Mouse (Mus musculus): ENCODE measurements at regions not wholly inside any gene's neighbourhood (a gene's known extent, or its start where the extent isn't known, plus 50 kb on each side); places are given as distances from the start of the nearest gene placed in this dataset.

DNA sequence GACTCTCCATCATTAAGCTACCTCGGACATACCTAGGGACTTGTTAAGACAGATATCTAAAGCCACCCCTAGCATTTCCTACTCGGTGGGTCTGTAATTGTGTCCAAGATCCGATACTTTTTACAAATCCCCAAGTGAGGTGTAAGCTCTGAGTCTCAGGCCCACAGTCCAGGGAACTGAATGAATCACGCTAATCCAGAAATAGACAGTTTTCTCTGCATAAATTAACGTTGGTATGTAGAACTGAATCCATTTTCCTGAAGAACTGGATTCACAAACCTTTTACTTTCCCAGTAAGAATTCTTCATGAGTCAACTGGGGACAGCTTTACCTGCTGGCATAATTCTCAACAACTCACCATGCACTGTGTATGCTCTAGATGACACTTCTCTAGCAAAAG, 97.1 kb downstream of the Rbm43 start:
- intact Hi-C loops (cut with DNase I) = no loop called here
- DNase-seq = no peak
- H3K4me3 ChIP-seq = no peak overlapping the region
- H3K27ac ChIP-seq = no peak overlapping the region
- no peak for TF ChIP-seq CTCF (IDR thresholded peaks at IDR 0.05)

DNA sequence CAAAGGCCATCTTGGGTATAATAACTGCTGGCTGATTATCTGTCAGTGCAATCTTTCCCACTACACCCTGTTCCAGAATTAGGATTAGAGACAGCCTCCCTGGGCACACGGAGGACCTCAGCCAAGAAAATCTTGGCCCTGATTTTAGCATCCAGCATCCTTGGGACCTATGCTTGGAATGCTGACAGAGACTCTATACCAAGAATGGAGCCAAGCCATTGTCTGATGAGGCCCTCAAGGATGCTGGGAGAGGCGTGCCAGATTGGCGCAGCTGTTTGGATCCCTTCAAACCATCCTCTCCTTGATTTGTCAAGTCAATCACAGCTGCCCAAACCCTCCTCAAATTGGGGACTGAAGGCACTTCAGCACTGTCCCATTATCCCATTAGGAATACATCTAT, 94.2 kb downstream of the Rbm43 start:
- Histone ChIP-seq H3K27ac (no peak overlapping the region), H3K4me3 (no peak overlapping the region)
- no peak for TF ChIP-seq CTCF (IDR thresholded peaks at IDR 0.05)
- DNase-seq = no peak
- intact Hi-C loops (cut with DNase I) = no loop called here

DNA sequence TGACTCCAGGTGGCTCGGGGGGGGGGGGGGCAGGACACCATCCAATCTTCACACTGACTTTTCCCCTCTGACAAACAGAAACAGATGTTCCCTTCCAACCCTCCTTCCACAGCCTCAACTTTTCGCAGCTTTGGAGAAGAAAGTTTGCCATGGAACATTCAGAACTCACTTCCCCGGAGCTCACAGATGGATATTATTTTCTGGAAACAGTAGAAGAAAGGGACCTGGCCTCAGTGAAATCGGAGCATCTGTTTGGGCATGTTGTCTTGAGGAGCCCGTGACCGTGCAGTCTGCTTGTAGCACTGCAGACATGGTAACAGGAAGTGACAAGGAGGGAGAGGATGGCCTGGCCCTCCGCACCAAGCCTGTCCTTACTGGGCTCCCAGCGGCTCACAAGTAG, 90.1 kb downstream of the Rbm43 start:
- Histone ChIP-seq H3K4me3 (no peak overlapping the region), H3K27ac (peak overlapping the region; percentile 66)
- TF ChIP-seq CTCF (IDR thresholded peaks at IDR 0.05) = no peak
- peak; percentile 36 for DNase-seq
- intact Hi-C loops (cut with DNase I) = no loop called here

DNA sequence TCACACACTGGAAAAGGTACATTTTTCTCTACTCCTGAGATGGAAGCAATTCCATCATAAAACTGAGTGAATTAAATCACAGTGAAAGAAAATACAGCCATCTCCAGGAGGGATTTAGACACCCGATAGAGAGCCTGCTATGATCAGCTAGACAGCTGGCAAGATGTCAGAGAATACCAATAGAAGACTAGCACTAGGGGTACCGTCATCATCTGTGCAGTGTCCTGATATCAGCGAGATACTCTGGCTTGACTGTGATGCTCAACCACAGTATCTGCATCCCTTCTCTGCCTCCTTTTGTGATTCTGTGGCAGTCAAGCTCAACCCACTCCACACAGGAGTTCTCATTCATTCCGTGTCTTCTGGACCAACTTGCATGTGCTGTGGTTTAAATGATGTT, 87.4 kb downstream of the Rbm43 start:
- H3K27ac ChIP-seq = no peak overlapping the region
- TF ChIP-seq CTCF (IDR thresholded peaks at IDR 0.05) = no peak

DNA sequence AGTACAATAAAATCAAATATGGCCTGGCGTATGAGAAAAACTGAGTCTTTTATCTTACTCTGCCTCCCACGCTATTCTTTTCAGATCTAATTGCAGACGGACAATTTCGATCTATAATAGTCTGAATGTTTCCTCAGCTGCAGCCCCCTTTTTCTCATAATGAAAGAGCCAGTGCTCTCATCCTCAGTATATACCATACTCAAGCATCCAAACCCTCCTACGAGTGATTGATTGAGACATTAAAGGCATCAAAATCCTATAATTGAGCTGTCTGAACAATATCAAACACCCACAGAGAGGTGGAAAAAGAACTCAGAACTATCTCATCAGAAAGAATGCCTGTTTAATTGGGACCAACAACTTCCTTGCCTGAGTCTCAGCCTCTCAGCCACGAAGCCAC, 87.0 kb downstream of the Rbm43 start:
- DNase-seq = no peak
- no peak overlapping the region for H3K27ac ChIP-seq
- intact Hi-C loops (cut with DNase I) = no loop called here
- no peak overlapping the region for H3K4me3 ChIP-seq
- no peak for TF ChIP-seq CTCF (IDR thresholded peaks at IDR 0.05)

More for the DNA sequence above, 87.4 kb downstream of the Rbm43 start:
- H3K4me3 ChIP-seq = no peak overlapping the region
- intact Hi-C loops (cut with DNase I) = no loop called here
- no peak for DNase-seq

DNA sequence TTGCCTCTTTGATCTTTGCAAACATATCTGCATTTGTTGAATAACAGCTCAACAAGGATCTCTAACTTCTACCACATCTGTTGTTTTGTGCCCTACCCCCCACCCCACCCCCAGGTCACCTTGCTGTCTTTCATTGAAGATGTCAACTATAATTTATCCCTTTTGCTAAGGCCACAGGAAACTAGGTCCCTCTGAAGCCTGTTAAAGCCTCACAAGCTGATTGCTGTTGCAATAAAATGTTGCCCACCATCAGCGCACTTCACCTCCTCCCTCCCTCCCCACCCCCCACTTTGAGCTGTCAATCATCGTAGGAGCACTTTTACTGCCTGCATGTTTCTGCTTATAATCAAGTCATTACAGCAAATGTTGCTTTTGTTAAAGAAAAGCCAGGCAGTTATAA, 86.5 kb downstream of the Rbm43 start:
- DNase-seq = no peak
- H3K27ac ChIP-seq = no peak overlapping the region
- no peak overlapping the region for H3K4me3 ChIP-seq
- intact Hi-C loops (cut with DNase I) = no loop called here
- TF ChIP-seq CTCF (IDR thresholded peaks at IDR 0.05) = no peak

DNA sequence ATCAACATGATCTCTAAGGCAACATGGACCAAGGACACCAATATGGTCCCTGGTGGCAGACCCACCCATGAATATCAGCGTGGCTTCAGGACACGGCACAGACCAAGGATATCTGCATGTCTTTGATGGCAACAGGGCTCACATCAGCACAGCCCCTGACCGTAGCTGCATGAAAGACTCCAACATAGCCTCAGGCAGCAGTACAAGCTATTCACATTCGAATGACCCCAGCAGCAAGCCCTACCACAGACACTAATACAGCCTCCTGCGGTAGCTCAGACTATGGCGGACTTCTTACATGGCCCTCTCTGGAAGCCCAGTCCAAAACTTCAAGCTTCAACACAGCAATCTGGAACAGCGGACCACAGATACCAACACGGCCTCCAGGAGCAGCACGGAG, 84.4 kb downstream of the Rbm43 start:
- intact Hi-C loops (cut with DNase I) = no loop called here
- H3K27ac ChIP-seq = no peak overlapping the region
- no peak overlapping the region for H3K4me3 ChIP-seq
- no peak for TF ChIP-seq CTCF (IDR thresholded peaks at IDR 0.05)
- no peak for DNase-seq

DNA sequence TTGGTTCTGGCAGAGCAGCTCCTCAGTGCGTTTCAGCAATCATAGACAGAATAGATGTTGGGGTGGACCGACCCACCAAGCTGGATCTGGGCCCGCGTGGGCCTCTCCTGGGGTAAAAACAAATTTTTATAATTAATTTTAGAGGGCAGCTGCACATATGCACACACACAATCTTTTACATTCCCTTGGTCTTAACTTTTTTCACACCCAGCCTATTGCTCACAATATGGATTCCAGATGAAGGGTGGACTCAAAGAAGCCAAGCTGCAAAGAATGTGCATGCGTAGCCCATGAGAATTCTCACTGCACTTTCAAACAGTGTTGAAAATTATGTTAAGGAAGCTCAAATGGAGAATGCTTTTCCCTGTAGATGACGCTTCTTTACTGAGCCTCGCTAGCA, 83.3 kb downstream of the Rbm43 start:
- H3K27ac ChIP-seq = no peak overlapping the region
- intact Hi-C loops (cut with DNase I) = no loop called here
- no peak for TF ChIP-seq CTCF (IDR thresholded peaks at IDR 0.05)
- DNase-seq = no peak
- no peak overlapping the region for H3K4me3 ChIP-seq

DNA sequence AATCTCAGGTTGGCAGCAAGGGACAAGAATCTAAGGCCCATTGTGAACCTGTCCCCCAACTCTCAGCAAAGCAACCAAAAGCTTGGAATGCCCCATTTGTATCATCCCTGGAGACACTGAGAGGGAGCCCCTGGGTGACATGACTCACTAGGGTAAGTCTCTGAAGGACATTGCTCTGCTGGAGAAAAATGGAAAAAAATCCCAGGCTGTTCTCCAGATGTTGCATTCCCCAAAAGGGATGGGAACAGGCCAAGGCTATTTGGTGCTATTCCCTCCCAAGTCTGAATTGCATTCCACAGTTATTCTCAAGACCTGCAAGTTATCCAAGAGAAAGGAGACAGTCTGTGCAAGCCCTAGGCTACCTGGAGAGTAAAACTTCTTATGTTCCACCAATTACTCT, 77.7 kb downstream of the Rbm43 start:
- no peak for TF ChIP-seq CTCF (IDR thresholded peaks at IDR 0.05)
- Histone ChIP-seq H3K27ac (no peak overlapping the region), H3K4me3 (no peak overlapping the region)
- intact Hi-C loops (cut with DNase I) = no loop called here
- DNase-seq = peak; percentile 22

DNA sequence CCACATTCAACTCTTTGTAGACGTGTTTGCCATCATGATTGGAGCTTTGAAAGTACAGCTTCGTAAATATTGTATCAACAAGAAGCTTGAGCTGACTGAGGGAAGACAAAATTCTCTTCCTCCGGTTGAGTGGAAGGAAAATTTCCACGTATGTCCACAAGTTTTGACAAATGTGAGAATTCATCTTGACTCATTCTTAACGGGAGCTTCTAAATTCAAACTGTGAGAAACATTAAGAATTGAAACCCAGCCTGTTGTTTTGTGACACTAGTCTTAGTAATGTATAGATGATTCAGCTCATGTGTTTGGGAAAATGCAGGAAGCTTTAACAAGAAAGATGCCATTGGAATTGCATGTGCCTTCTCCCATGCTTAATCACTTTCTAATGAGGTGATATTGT, 68.9 kb downstream of the Rbm43 start:
- intact Hi-C loops (cut with DNase I) = no loop called here
- DNase-seq = no peak
- Histone ChIP-seq H3K27ac (no peak overlapping the region), H3K4me3 (no peak overlapping the region)
- TF ChIP-seq CTCF (IDR thresholded peaks at IDR 0.05) = no peak

DNA sequence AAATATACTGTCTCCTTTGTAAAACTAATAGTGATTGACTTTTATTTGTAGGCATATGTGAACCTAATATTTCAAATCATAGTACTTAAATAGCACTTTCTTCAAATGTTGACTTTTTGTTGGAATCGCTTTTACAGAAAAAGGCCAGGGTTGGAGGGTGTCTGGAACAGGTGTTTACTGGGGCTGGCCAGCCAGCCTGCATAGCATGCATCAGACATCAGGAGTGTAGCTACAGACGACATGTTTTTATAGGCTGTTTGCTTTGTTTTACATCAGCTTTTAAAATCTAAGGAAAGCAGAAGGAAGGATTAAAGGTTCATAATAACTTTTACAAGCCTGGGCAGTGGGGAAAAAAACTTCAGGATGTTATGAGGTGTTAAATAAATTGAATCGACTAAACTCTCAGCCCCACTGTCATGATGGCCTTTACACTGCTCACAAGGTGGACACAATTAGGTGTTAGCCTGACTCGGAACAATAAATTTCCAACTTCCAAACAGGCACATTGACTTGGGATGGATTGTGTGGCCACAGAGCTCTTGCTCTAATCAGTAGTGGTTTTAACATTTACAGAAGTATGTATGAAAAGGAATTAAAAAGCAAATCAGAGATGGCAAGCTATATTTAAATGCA, 66.0 kb downstream of the Rbm43 start:
- H3K27ac ChIP-seq = no peak overlapping the region
- no peak for DNase-seq

DNA sequence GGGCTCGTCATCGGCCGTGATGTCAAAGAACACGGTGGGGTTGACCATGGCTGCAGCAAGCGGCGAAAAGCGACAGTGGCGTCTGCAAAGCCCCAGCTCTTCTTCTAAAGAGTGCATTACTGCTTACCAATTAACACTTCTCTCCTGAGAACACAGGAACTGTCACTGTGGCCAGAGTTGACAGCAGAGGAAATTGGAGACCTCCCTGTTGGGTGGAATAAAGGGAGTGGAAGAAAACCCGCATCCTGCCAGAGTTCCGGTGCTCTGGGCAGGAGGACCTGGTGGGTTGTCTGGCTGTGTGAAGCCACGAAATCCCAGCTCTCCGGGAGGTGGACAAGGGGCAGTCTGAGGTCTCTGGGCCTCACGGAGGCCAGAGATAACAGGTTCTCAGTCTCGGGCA, 63.4 kb downstream of the Rbm43 start:
- DNase-seq = no peak
- Histone ChIP-seq H3K27ac (no peak overlapping the region), H3K4me3 (no peak overlapping the region)
- TF ChIP-seq CTCF (IDR thresholded peaks at IDR 0.05) = no peak
- intact Hi-C loops (cut with DNase I) = no loop called here

More for the DNA sequence above, 66.0 kb downstream of the Rbm43 start:
- no peak overlapping the region for H3K4me3 ChIP-seq
- intact Hi-C loops (cut with DNase I) = no loop called here
- TF ChIP-seq CTCF (IDR thresholded peaks at IDR 0.05) = no peak

Data from gastrocnemius, adult 2 months (tissue).